Mouse (Mus musculus): ENCODE data around the gene Rbpj. TPM values are rescaled to one million over a fixed set of nuclear protein-coding genes. Genes with fewer than 3 reads are reported as not detected.

Rbpj gene
- 48.7 and 48.8 TPM in 2 replicates for polyA plus RNA-seq (2015; fragmentation: Nextera tagmentation; extraction: Ambion mirVana)

DNA sequence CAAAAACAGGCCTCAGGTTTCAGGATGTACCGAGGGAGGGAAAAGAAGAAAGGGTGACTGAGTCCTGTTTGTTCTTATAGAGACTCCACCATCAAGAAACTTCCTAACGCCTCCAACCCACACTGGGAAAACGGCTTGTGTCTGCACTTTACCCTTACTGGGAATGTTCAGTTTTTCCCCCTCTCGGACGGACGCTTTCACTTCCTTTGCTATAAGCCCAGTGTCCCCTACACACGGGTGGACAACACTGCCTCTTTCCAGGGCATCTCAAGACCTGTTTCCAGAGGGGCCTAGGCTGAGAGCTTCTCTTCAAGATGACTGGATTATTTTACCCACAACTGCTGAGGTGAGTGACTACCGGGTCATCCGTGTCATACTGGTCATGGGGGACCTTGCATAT lies at the start of gene Rbpj:
Rbpj (plus strand) TSS at position 270 of the 400 bp plus-strand sequence.
- H3K27me3 ChIP-seq: 0 out of 2 replicates have a peak, but pooled peaks cover 4% of the 10 kb centered on the region
- no peaks in the 10 kb centered on the region for H3K36me3 ChIP-seq (ENCODE audit: poor library complexity, severe bottlenecking)
- no peak within 1 kb of the TSS for H3K4me3 ChIP-seq
- ATAC-seq: no peak
- H3K4me1 ChIP-seq: peaks cover 7% of the 10 kb centered on the region; the same call in 1 of the 2 replicates
- no peak within 1 kb of the TSS for H3K4me2 ChIP-seq
- H3K27ac ChIP-seq: no peak within 1 kb of the TSS
- no peaks in the 10 kb centered on the region for H3K9me3 ChIP-seq (replicated peaks)
- WGBS: 85% methylated on average over 9 of the region's 9 CpGs
- H3K9ac ChIP-seq: no peak within 1 kb of the TSS

- Histone ChIP-seq H3K27me3 (no peaks in the 10 kb centered on the region), H3K4me2 (no peak overlapping the region), H3K9ac (no peak overlapping the region), H3K27ac (no peak overlapping the region), H3K4me3 (no peak overlapping the region), H3K4me1 (no peaks in the 10 kb centered on the region), H3K9me3 (replicated peaks) (no peaks in the 10 kb centered on the region), H3K36me3 (ENCODE audit: poor library complexity, severe bottlenecking) (no peaks in the 10 kb centered on the region)
- 90% methylated on average over 1 of the region's 1 CpGs for WGBS
- no peak for ATAC-seq
These were observed 45.2 kb upstream of the Rbpj start for GRCm38 (mm10) chr5:53420777-53421176.

DNA sequence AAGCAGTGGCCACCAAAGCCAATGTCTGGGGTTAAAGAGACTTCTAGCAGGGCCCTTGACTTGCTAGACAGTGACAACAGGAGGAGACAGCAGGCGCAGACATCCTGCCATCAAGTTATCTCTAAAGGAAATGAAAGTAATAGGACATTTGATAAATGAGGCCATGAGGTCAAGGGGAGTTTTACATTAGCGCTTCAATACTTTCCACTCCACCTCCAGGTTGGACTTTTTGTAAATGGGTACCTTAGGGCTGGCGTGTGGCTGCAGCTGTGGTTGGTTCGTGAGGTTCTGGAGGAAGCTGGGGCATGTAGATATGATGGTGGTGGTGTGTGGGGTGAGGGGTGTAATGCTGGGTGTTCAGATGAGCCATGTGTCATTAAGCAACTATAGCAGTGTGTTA lies 44.7 kb upstream of the Rbpj start:
- Histone ChIP-seq H3K9me3 (replicated peaks) (no peaks in the 10 kb centered on the region), H3K4me3 (no peak overlapping the region), H3K9ac (no peak overlapping the region), H3K4me2 (no peak overlapping the region), H3K27ac (no peak overlapping the region), H3K36me3 (ENCODE audit: poor library complexity, severe bottlenecking) (no peaks in the 10 kb centered on the region), H3K27me3 (no peaks in the 10 kb centered on the region), H3K4me1 (no peaks in the 10 kb centered on the region)
- 86% methylated on average over 4 of the region's 4 CpGs for WGBS
- no peak for ATAC-seq

- H3K4me1 ChIP-seq: no peaks in the 10 kb centered on the region
- H3K36me3 ChIP-seq (ENCODE audit: poor library complexity, severe bottlenecking): no peaks in the 10 kb centered on the region
- H3K9me3 ChIP-seq (replicated peaks): no peaks in the 10 kb centered on the region
- H3K4me2 ChIP-seq: no peak overlapping the region
- H3K27ac ChIP-seq: no peak overlapping the region
- no peak for ATAC-seq
- WGBS: 80% methylated on average over 4 of the region's 4 CpGs
- H3K4me3 ChIP-seq: no peak overlapping the region
- H3K27me3 ChIP-seq: no peaks in the 10 kb centered on the region
- H3K9ac ChIP-seq: no peak overlapping the region
These were observed 38.5 kb upstream of the Rbpj start for GRCm38 (mm10) chr5:53427411-53427810.

DNA sequence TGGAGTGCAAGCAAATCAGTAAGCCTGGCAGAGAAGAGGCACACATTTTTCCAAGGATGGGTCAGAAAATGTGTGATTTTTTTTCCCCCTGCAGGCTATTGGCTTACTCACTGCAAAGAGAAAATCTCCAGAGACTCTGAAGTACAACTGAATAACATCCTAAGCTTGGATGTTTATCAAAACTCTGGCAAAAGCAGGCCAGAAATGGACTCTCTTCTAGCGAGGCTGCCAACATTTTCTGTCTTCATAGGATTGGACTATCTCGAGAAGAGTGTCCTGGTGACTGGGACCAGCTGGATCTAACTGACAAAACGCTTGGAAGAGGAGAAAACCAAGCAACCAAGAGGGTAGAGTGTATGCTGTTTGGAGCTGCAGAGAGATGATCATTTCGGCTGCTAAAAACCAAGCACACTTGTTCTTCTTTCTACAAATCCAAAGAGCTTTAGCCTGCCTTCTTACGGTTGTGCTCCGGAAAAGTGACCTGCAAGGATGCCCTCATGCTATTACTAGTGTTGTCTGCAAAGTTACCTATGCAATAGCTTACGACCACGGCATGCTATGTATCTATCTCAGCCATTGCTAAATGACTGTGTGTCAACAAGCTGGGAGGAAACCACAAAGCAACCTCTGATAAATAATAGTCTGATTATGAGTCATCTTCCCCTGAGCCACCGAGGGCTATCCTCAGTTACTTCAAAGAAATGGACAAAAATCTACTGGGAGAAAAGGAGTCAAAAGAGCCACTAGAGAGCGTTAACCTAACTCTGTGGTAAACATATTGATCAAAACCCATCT lies 36.1 kb upstream of the Rbpj start:
- no peak for ATAC-seq
- Histone ChIP-seq H3K4me3 (no peak overlapping the region), H3K27me3 (no peaks in the 10 kb centered on the region), H3K27ac (no peak overlapping the region), H3K36me3 (ENCODE audit: poor library complexity, severe bottlenecking) (no peaks in the 10 kb centered on the region), H3K4me2 (no peak overlapping the region), H3K9me3 (replicated peaks) (no peaks in the 10 kb centered on the region), H3K4me1 (no peaks in the 10 kb centered on the region), H3K9ac (no peak overlapping the region)
- 89% methylated on average over 10 of the region's 10 CpGs for WGBS

DNA sequence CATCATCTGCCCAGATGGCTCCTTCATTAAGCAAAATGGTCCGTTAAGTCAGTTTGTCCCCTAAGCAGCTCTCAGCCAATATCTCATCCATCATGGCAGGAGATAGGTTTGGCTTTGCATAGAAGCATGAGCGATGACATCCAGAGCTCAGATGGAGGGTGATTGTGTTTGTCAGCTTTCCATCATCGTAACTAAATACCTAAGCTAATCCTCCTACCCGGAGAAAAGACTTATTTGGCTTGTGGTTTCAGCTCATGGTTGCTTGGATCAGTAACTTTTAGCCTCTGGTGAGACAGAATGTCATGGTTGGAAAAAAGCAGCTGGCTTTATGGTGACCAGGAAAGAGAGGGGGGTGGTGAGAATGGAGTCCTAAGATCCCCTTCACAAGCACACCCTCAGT lies 33.5 kb upstream of the Rbpj start:
- H3K9ac ChIP-seq: no peak overlapping the region
- no peaks in the 10 kb centered on the region for H3K27me3 ChIP-seq
- 94% methylated on average over 4 of the region's 4 CpGs for WGBS
- H3K27ac ChIP-seq: no peak overlapping the region
- H3K4me2 ChIP-seq: no peak overlapping the region
- no peaks in the 10 kb centered on the region for H3K4me1 ChIP-seq
- ATAC-seq: no peak
- no peaks in the 10 kb centered on the region for H3K36me3 ChIP-seq (ENCODE audit: poor library complexity, severe bottlenecking)
- H3K9me3 ChIP-seq (replicated peaks): no peaks in the 10 kb centered on the region
- H3K4me3 ChIP-seq: no peak overlapping the region

GRCm38 (mm10) chr5:53436905-53437632 lies 28.9 kb upstream of the Rbpj start:
- Histone ChIP-seq H3K4me3 (no peak overlapping the region), H3K27me3 (no peaks in the 10 kb centered on the region), H3K4me1 (no peaks in the 10 kb centered on the region), H3K27ac (no peak overlapping the region), H3K9me3 (replicated peaks) (no peaks in the 10 kb centered on the region), H3K36me3 (ENCODE audit: poor library complexity, severe bottlenecking) (no peaks in the 10 kb centered on the region), H3K9ac (no peak overlapping the region), H3K4me2 (no peak overlapping the region)
- 86% methylated on average over 6 of the region's 6 CpGs for WGBS
- no peak for ATAC-seq

- no peaks in the 10 kb centered on the region for H3K36me3 ChIP-seq (ENCODE audit: poor library complexity, severe bottlenecking)
- H3K27me3 ChIP-seq: no peaks in the 10 kb centered on the region
- H3K4me1 ChIP-seq: no peaks in the 10 kb centered on the region
- no peak overlapping the region for H3K27ac ChIP-seq
- no peak overlapping the region for H3K4me2 ChIP-seq
- no peak overlapping the region for H3K9ac ChIP-seq
- no peak overlapping the region for H3K4me3 ChIP-seq
- 78% methylated on average over 4 of the region's 4 CpGs for WGBS
- ATAC-seq: no peak
- no peaks in the 10 kb centered on the region for H3K9me3 ChIP-seq (replicated peaks)
These were observed 28.2 kb upstream of the Rbpj start for GRCm38 (mm10) chr5:53437767-53438166.

DNA sequence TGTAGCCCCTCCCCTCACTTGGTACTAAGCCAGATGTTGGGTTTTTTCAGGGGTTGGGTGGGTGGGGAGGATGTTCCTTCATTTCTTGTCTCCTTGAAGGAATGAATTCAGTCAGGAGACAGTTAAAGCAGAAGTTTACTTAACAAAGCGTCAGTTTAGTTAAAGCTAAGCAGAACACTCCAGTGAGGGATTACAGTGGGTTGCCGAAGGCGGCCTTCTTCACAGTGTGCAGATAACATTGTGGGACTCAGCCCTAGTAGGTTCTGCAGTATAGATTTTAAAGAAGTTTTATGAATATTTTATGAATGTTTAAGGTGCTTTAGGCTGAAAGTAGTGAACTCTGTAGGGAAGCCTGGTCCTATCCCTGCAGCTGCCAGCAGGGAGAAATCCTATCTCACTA lies 27.7 kb upstream of the Rbpj start:
- no peaks in the 10 kb centered on the region for H3K4me1 ChIP-seq
- no peaks in the 10 kb centered on the region for H3K9me3 ChIP-seq (replicated peaks)
- ATAC-seq: no peak
- H3K27ac ChIP-seq: no peak overlapping the region
- 91% methylated on average over 3 of the region's 3 CpGs for WGBS
- H3K9ac ChIP-seq: no peak overlapping the region
- H3K4me2 ChIP-seq: no peak overlapping the region
- H3K4me3 ChIP-seq: no peak overlapping the region
- H3K27me3 ChIP-seq: no peaks in the 10 kb centered on the region
- no peaks in the 10 kb centered on the region for H3K36me3 ChIP-seq (ENCODE audit: poor library complexity, severe bottlenecking)

GRCm38 (mm10) chr5:53439655-53440054 lies 26.3 kb upstream of the Rbpj start:
- Histone ChIP-seq H3K9me3 (replicated peaks) (no peaks in the 10 kb centered on the region), H3K27me3 (no peaks in the 10 kb centered on the region), H3K4me2 (no peak overlapping the region), H3K4me3 (no peak overlapping the region), H3K36me3 (ENCODE audit: poor library complexity, severe bottlenecking) (no peaks in the 10 kb centered on the region), H3K27ac (no peak overlapping the region), H3K9ac (no peak overlapping the region), H3K4me1 (no peaks in the 10 kb centered on the region)
- ATAC-seq: no peak
- WGBS: 98% methylated on average over 3 of the region's 3 CpGs

DNA sequence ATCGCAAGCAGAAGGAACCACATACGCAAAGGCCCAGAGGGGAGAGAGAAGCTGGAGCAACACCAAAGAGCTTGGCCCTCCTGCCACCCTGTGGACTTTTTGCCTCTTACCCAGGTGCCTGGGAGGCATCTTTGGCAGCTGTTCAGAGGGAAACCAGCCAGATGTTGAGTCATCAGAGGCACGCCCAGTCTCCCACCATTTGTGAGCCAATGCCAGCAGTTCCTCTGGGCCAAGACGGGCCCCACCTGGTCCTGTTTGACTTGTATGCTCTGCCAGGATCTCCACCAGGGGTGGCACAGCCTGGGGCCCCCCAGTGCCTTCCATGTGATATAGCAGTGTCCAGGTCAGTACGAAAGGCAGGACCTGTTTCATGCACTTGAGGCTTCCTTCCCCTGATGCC lies 21.9 kb upstream of the Rbpj start:
- Histone ChIP-seq H3K4me3 (no peak overlapping the region), H3K36me3 (ENCODE audit: poor library complexity, severe bottlenecking) (no peaks in the 10 kb centered on the region), H3K4me1 (no peaks in the 10 kb centered on the region), H3K27me3 (no peaks in the 10 kb centered on the region), H3K9ac (no peak overlapping the region), H3K9me3 (replicated peaks) (no peaks in the 10 kb centered on the region), H3K27ac (no peak overlapping the region), H3K4me2 (no peak overlapping the region)
- no peak for ATAC-seq
- 83% methylated on average over 5 of the region's 5 CpGs for WGBS

DNA sequence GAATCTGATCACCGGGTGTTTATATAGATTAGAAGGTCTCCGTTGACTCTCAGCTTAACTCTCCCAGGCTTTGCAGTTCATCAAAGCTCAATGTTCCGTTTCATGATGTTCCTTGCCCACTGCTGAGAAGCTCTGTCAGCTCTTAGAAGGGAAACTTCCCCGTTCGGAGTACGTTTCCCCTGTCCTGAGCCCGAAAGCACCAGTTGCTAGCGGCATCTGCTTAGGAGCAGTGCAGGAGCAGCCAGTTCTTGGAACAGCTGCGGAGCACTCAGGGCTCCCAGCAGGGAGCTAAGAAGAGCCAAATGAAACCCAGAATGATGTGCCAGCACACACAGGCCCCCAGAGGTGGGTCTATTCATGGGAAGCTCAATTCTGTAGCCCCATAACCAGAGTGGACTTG lies 15.0 kb upstream of the Rbpj start:
- no peaks in the 10 kb centered on the region for H3K27me3 ChIP-seq
- no peak overlapping the region for H3K27ac ChIP-seq
- H3K4me3 ChIP-seq: no peak overlapping the region
- WGBS: 71% methylated on average over 9 of the region's 9 CpGs
- H3K36me3 ChIP-seq (ENCODE audit: poor library complexity, severe bottlenecking): no peaks in the 10 kb centered on the region
- no peaks in the 10 kb centered on the region for H3K4me1 ChIP-seq
- no peaks in the 10 kb centered on the region for H3K9me3 ChIP-seq (replicated peaks)
- H3K4me2 ChIP-seq: no peak overlapping the region
- ATAC-seq: no peak
- no peak overlapping the region for H3K9ac ChIP-seq
